Mouse (Mus musculus): ENCODE measurements around the gene Atg10.

DNA sequence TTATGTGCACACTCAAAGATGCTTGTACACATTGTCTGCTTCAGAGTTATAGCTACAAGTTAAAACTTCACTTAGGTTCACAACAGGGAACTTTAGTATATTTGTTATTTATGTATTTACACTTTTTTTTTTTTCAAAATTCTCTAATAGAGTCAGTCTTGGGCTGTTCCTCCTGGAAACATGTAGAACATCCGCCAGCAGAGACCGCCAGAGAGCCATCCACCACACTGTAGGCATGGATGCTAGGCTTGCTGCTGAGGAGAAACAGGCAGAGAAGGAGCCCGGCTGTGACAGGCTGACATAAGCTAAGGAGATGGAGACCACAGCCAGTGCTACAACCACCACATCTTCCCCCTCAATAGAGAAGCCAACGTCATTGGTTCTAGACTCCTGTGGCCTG lies 256.3 kb downstream of the Atg10 start:
- TF ChIP-seq CTCF (IDR thresholded peaks at IDR 0.05; ENCODE audit: low read depth) (peak; percentile 86), EP300 (IDR thresholded peaks at IDR 0.05; ENCODE audit: low read depth) (no peak)
